Mouse (Mus musculus) hematopoietic stem cell, adult 5-6 weeks (primary cell): Measurements from ENCODE around the gene Arl5a. TPM values are rescaled to one million over a fixed set of nuclear protein-coding genes. Genes with fewer than 3 reads are reported as not detected.

Source experiments
- ATAC-seq, 2 experiments: fragments of 125-278 bp in 1 of 2; replicated peaks in 1 of 2; 2 replicates each; pipeline ENCODE4 v1.8.0; 2016 to 2017; ENCODE audit warnings: inconsistent platforms in 2 of 2, mild to moderate bottlenecking in 2 of 2, moderate number of reproducible peaks in 2 of 2, low read depth in 1 of 2, moderate TSS enrichment in 1 of 2; ENCODE audit not compliant: low FRiP score in 2 of 2, poor library complexity in 2 of 2, severe bottlenecking in 2 of 2, insufficient read depth in 1 of 2, low TSS enrichment in 1 of 2
- total RNA-seq: library from RNA; stranded (forward); fragments of 172-1452, 232-1000 nt; gene quantifications from 2 replicates; pipeline ENCODE4 v1.2.3, GENCODE M21; 2017

The Arl5a gene
- total RNA-seq = 47.8 and 49.3 TPM in 2 replicates

- peak; percentile 74 to 91 for ATAC-seq
Observed at GRCm38 (mm10) chr2:52424747-52425522, at the start of gene Arl5a. Gene Arl5a (minus strand): TSS chr2:52424901.

GRCm38 (mm10) chr2:52471545-52472291 lies 47.0 kb upstream of the Arl5a start:
- ATAC-seq = no peak

- no peak for ATAC-seq
Observed at GRCm38 (mm10) chr2:52470044-52470560, 45.4 kb upstream of the Arl5a start.

- ATAC-seq = no peak
Observed at GRCm38 (mm10) chr2:52467629-52468028, 42.9 kb upstream of the Arl5a start.

- ATAC-seq = no peak
Observed at GRCm38 (mm10) chr2:52461206-52461967, 36.7 kb upstream of the Arl5a start.

- ATAC-seq = no peak
Observed at GRCm38 (mm10) chr2:52455606-52456479, 31.1 kb upstream of the Arl5a start.

GRCm38 (mm10) chr2:52449818-52450217 lies 25.1 kb upstream of the Arl5a start:
- peak; percentile 27 to 39; a peak in 2 of 4 replicates for ATAC-seq

- no peak for ATAC-seq
Observed at GRCm38 (mm10) chr2:52448916-52449315, 24.2 kb upstream of the Arl5a start.

- no peak for ATAC-seq
Observed at GRCm38 (mm10) chr2:52446648-52447047, 21.9 kb upstream of the Arl5a start.

GRCm38 (mm10) chr2:52442125-52442524 lies 17.4 kb upstream of the Arl5a start:
- ATAC-seq = no peak

GRCm38 (mm10) chr2:52440420-52441015 lies 15.8 kb upstream of the Arl5a start:
- ATAC-seq = no peak

- no peak for ATAC-seq
Observed at GRCm38 (mm10) chr2:52438437-52438836, 13.7 kb upstream of the Arl5a start.

- peak; percentile 62 to 69 for ATAC-seq
Observed at GRCm38 (mm10) chr2:52438013-52438412, 13.3 kb upstream of the Arl5a start.

GRCm38 (mm10) chr2:52435919-52436632 lies 11.4 kb upstream of the Arl5a start:
- no peak for ATAC-seq

GRCm38 (mm10) chr2:52433365-52433764 lies 8.7 kb upstream of the Arl5a start:
- no peak for ATAC-seq

GRCm38 (mm10) chr2:52427383-52427782 lies 2.7 kb upstream of the Arl5a start:
- ATAC-seq = no peak
